Mouse (Mus musculus): Measurements from ENCODE around the gene Zfp366. TPM values are rescaled to one million over a fixed set of nuclear protein-coding genes. Genes with fewer than 3 reads are reported as not detected.

Zfp366 gene
- polyA plus RNA-seq, 1 experiment from 2014 or later, result 0.76 TPM

- Histone ChIP-seq H3K27ac (replicated peaks; ENCODE audit: low read depth, low read length) (no peak overlapping the region), H3K4me3 (ENCODE audit: low read depth, low read length) (no peak overlapping the region), H3K27me3 (ENCODE audit: control insufficient read depth, insufficient read depth, low read length) (no peaks in the 10 kb centered on the region), H3K4me1 (ENCODE audit: control insufficient read depth, insufficient read depth, low read length) (no peaks in the 10 kb centered on the region), H3K36me3 (replicated peaks; ENCODE audit: control insufficient read depth, insufficient read depth, low read depth, low read length) (no peaks in the 10 kb centered on the region), H3K9me3 (replicated peaks; ENCODE audit: control insufficient read depth, low read length) (no peaks in the 10 kb centered on the region), H3K9ac (replicated peaks; ENCODE audit: low read length) (no peak overlapping the region), H3K4me2 (ENCODE audit: low read depth, low read length) (no peak overlapping the region)
- 76% methylated on average over 5 of the region's 5 CpGs for WGBS
- DNase-seq (ENCODE audit: low spot score) (no peak), ATAC-seq (replicated peaks; ENCODE audit: insufficient number of reproducible peaks, low FRiP score, low TSS enrichment, low read depth) (no peak)
Measured at GRCm38 (mm10) chr13:99210837-99211236, 26.2 kb downstream of the Zfp366 start.

- Histone ChIP-seq H3K4me3 (ENCODE audit: low read depth, low read length) (no peak overlapping the region), H3K27ac (replicated peaks; ENCODE audit: low read depth, low read length) (no peak overlapping the region), H3K4me1 (ENCODE audit: control insufficient read depth, insufficient read depth, low read length) (no peaks in the 10 kb centered on the region), H3K9me3 (replicated peaks; ENCODE audit: control insufficient read depth, low read length) (no peaks in the 10 kb centered on the region), H3K36me3 (replicated peaks; ENCODE audit: control insufficient read depth, insufficient read depth, low read depth, low read length) (no peaks in the 10 kb centered on the region), H3K27me3 (ENCODE audit: control insufficient read depth, insufficient read depth, low read length) (no peaks in the 10 kb centered on the region), H3K9ac (replicated peaks; ENCODE audit: low read length) (no peak overlapping the region), H3K4me2 (ENCODE audit: low read depth, low read length) (no peak overlapping the region)
- DNase-seq (ENCODE audit: low spot score) (no peak), ATAC-seq (replicated peaks; ENCODE audit: insufficient number of reproducible peaks, low FRiP score, low TSS enrichment, low read depth) (no peak)
- 86% methylated on average over 5 of the region's 5 CpGs for WGBS
Measured at GRCm38 (mm10) chr13:99212976-99213375, 28.4 kb downstream of the Zfp366 start.

DNA sequence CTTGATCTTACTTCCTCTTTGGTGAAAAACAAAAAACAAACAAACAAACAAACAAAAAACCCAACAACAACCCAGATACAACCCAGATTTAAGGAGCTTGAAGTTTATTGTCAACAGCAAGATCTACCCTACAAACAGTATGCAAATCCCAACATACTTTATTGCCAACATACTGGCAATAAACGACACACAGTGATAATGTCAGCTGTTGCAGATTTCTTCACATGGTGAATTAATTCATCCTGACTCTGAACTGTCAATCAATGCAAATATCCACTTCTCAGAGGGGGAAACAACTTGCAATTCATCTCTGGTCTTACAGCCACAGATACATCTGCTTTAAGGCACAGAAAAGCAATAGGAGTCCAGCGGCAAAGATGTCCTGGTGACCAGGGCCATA, 31.4 kb downstream of the Zfp366 start:
- Histone ChIP-seq H3K9me3 (replicated peaks; ENCODE audit: control insufficient read depth, low read length) (no peaks in the 10 kb centered on the region), H3K4me3 (ENCODE audit: low read depth, low read length) (no peak overlapping the region), H3K4me1 (ENCODE audit: control insufficient read depth, insufficient read depth, low read length) (no peaks in the 10 kb centered on the region), H3K27me3 (ENCODE audit: control insufficient read depth, insufficient read depth, low read length) (no peaks in the 10 kb centered on the region), H3K36me3 (replicated peaks; ENCODE audit: control insufficient read depth, insufficient read depth, low read depth, low read length) (no peaks in the 10 kb centered on the region), H3K9ac (replicated peaks; ENCODE audit: low read length) (no peak overlapping the region), H3K27ac (replicated peaks; ENCODE audit: low read depth, low read length) (no peak overlapping the region), H3K4me2 (ENCODE audit: low read depth, low read length) (no peak overlapping the region)
- ATAC-seq (replicated peaks; ENCODE audit: insufficient number of reproducible peaks, low FRiP score, low TSS enrichment, low read depth) (no peak), DNase-seq (ENCODE audit: low spot score) (no peak)
- 84% methylated on average over 2 of the region's 2 CpGs for WGBS

DNA sequence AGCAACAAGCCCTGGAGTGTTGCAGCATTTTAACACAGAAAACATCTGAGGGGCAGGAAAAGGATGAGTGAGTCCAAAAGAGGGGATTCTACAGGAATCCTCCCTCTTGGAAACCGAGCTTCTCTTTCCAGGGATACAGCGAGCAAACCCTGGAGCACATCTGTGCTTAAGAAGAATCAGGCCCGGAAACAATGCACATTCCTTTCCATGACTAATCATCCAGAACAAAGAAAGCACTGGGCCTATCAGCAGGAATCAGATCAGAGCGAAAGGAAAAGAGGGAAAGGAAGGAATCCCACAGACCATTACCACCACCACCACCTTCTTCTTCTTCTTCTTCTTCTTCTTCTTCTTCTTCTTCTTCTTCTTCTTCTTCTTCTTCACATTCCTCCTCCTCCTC, 33.4 kb downstream of the Zfp366 start:
- H3K36me3 ChIP-seq (replicated peaks; ENCODE audit: control insufficient read depth, insufficient read depth, low read depth, low read length), result no peaks in the 10 kb centered on the region
- H3K27ac ChIP-seq (replicated peaks; ENCODE audit: low read depth, low read length), result no peak overlapping the region
- ATAC-seq (replicated peaks; ENCODE audit: insufficient number of reproducible peaks, low FRiP score, low TSS enrichment, low read depth) (no peak), DNase-seq (ENCODE audit: low spot score) (peak; percentile 41)
- 10% methylated on average over 4 of the region's 4 CpGs for WGBS
- H3K4me3 ChIP-seq (ENCODE audit: low read depth, low read length), result no peak overlapping the region
- no peaks in the 10 kb centered on the region for H3K4me1 ChIP-seq (ENCODE audit: control insufficient read depth, insufficient read depth, low read length)
- H3K9me3 ChIP-seq (replicated peaks; ENCODE audit: control insufficient read depth, low read length), result no peaks in the 10 kb centered on the region
- no peaks in the 10 kb centered on the region for H3K27me3 ChIP-seq (ENCODE audit: control insufficient read depth, insufficient read depth, low read length)
- no peak overlapping the region for H3K4me2 ChIP-seq (ENCODE audit: low read depth, low read length)
- H3K9ac ChIP-seq (replicated peaks; ENCODE audit: low read length), result no peak overlapping the region

DNA sequence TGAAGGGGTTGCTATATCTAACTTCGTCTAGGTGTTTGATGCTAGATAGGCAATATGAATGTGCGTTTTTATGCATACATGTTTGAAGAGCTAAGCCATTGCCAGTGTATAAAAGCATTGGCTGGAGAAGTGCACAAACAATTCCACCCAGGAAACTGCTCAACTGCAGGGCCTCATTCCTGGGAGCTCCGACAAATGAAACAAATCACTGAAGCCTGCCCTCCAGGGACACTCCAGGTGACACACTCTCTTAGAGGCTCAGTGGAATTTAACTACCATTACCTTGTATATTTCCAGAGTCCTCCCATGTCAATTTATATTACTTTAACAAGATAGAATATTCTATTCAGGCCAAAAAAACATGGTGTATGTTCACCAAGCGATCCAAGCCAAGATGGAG, 35.0 kb downstream of the Zfp366 start:
- Histone ChIP-seq H3K4me3 (ENCODE audit: low read depth, low read length) (no peak overlapping the region), H3K4me2 (ENCODE audit: low read depth, low read length) (no peak overlapping the region), H3K9me3 (replicated peaks; ENCODE audit: control insufficient read depth, low read length) (no peaks in the 10 kb centered on the region), H3K4me1 (ENCODE audit: control insufficient read depth, insufficient read depth, low read length) (no peaks in the 10 kb centered on the region), H3K9ac (replicated peaks; ENCODE audit: low read length) (no peak overlapping the region), H3K36me3 (replicated peaks; ENCODE audit: control insufficient read depth, insufficient read depth, low read depth, low read length) (no peaks in the 10 kb centered on the region), H3K27ac (replicated peaks; ENCODE audit: low read depth, low read length) (no peak overlapping the region), H3K27me3 (ENCODE audit: control insufficient read depth, insufficient read depth, low read length) (no peaks in the 10 kb centered on the region)
- WGBS, result 85% methylated on average over 4 of the region's 4 CpGs
- no peak for DNase-seq (ENCODE audit: low spot score)
- ATAC-seq (replicated peaks; ENCODE audit: insufficient number of reproducible peaks, low FRiP score, low TSS enrichment, low read depth), result no peak

DNA sequence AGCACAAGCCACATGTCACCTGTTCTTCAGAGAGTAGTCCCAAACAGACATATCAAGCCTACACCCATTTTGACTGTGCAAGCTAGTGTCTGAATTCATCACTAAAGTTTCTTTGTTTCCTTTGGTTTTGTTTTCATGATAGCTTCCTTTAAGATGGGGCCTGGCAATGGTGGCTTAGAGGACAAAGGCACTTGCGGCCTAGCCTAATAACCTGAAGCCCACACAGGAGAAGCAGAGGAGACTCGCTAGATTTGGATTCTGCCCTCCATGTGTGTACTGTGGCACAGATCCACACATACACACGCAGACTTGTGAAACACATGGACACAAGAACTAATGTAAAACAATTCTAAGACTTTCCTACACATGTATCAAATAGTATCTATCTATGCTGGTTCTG, 37.4 kb downstream of the Zfp366 start:
- WGBS, result 89% methylated on average over 3 of the region's 3 CpGs
- no peaks in the 10 kb centered on the region for H3K36me3 ChIP-seq (replicated peaks; ENCODE audit: control insufficient read depth, insufficient read depth, low read depth, low read length)
- H3K4me1 ChIP-seq (ENCODE audit: control insufficient read depth, insufficient read depth, low read length), result no peaks in the 10 kb centered on the region
- no peak overlapping the region for H3K9ac ChIP-seq (replicated peaks; ENCODE audit: low read length)
- no peaks in the 10 kb centered on the region for H3K9me3 ChIP-seq (replicated peaks; ENCODE audit: control insufficient read depth, low read length)
- no peak for DNase-seq (ENCODE audit: low spot score)
- H3K4me2 ChIP-seq (ENCODE audit: low read depth, low read length), result no peak overlapping the region
- no peak overlapping the region for H3K4me3 ChIP-seq (ENCODE audit: low read depth, low read length)
- no peak for ATAC-seq (replicated peaks; ENCODE audit: insufficient number of reproducible peaks, low FRiP score, low TSS enrichment, low read depth)
- H3K27ac ChIP-seq (replicated peaks; ENCODE audit: low read depth, low read length), result no peak overlapping the region
- H3K27me3 ChIP-seq (ENCODE audit: control insufficient read depth, insufficient read depth, low read length), result no peaks in the 10 kb centered on the region

- ATAC-seq (replicated peaks; ENCODE audit: insufficient number of reproducible peaks, low FRiP score, low TSS enrichment, low read depth) (no peak), DNase-seq (ENCODE audit: low spot score) (no peak)
- WGBS, result 90% methylated on average over 5 of the region's 5 CpGs
- Histone ChIP-seq H3K9me3 (replicated peaks; ENCODE audit: control insufficient read depth, low read length) (no peaks in the 10 kb centered on the region), H3K4me1 (ENCODE audit: control insufficient read depth, insufficient read depth, low read length) (no peaks in the 10 kb centered on the region), H3K27me3 (ENCODE audit: control insufficient read depth, insufficient read depth, low read length) (no peaks in the 10 kb centered on the region), H3K9ac (replicated peaks; ENCODE audit: low read length) (no peak overlapping the region), H3K4me2 (ENCODE audit: low read depth, low read length) (no peak overlapping the region), H3K27ac (replicated peaks; ENCODE audit: low read depth, low read length) (no peak overlapping the region), H3K4me3 (ENCODE audit: low read depth, low read length) (no peak overlapping the region), H3K36me3 (replicated peaks; ENCODE audit: control insufficient read depth, insufficient read depth, low read depth, low read length) (no peaks in the 10 kb centered on the region)
Measured at GRCm38 (mm10) chr13:99222476-99222875, 37.9 kb downstream of the Zfp366 start.

DNA sequence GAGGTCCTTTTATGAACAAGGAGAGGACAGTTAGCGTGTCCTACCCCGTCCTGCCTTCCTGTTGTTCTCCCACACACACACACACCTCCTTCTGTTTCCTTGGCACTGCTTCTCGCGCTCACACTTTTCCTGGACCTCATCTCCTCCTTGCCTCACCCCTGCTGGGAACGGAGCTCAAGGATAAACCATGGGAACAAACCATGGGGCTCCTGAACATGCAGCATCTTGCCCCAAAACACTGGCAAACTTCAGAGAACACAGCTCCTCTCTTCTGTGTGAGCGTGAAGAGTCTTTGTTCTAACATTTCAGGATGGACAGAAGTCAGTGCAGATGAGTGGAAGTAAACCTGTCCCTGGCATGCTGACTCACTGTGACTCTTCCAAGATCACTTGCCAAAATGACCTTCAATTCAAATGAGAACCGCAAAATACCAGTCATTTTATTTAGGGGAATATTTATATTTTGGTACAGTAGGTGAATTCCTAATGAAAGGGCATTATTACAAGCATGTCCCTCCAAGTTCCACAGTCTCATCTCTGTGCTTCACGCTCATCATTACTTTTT, 38.8 kb downstream of the Zfp366 start:
- H3K27ac ChIP-seq (replicated peaks; ENCODE audit: low read depth, low read length), result no peak overlapping the region
- no peaks in the 10 kb centered on the region for H3K27me3 ChIP-seq (ENCODE audit: control insufficient read depth, insufficient read depth, low read length)
- WGBS, result 73% methylated on average over 8 of the region's 8 CpGs
- DNase-seq (ENCODE audit: low spot score) (no peak), ATAC-seq (replicated peaks; ENCODE audit: insufficient number of reproducible peaks, low FRiP score, low TSS enrichment, low read depth) (no peak)
- no peak overlapping the region for H3K4me2 ChIP-seq (ENCODE audit: low read depth, low read length)
- no peaks in the 10 kb centered on the region for H3K9me3 ChIP-seq (replicated peaks; ENCODE audit: control insufficient read depth, low read length)
- H3K9ac ChIP-seq (replicated peaks; ENCODE audit: low read length), result no peak overlapping the region
- no peaks in the 10 kb centered on the region for H3K4me1 ChIP-seq (ENCODE audit: control insufficient read depth, insufficient read depth, low read length)
- no peaks in the 10 kb centered on the region for H3K36me3 ChIP-seq (replicated peaks; ENCODE audit: control insufficient read depth, insufficient read depth, low read depth, low read length)
- H3K4me3 ChIP-seq (ENCODE audit: low read depth, low read length), result no peak overlapping the region
